Mouse (Mus musculus): ENCODE results near the gene Lrmda.

Gene Lrmda

DNA sequence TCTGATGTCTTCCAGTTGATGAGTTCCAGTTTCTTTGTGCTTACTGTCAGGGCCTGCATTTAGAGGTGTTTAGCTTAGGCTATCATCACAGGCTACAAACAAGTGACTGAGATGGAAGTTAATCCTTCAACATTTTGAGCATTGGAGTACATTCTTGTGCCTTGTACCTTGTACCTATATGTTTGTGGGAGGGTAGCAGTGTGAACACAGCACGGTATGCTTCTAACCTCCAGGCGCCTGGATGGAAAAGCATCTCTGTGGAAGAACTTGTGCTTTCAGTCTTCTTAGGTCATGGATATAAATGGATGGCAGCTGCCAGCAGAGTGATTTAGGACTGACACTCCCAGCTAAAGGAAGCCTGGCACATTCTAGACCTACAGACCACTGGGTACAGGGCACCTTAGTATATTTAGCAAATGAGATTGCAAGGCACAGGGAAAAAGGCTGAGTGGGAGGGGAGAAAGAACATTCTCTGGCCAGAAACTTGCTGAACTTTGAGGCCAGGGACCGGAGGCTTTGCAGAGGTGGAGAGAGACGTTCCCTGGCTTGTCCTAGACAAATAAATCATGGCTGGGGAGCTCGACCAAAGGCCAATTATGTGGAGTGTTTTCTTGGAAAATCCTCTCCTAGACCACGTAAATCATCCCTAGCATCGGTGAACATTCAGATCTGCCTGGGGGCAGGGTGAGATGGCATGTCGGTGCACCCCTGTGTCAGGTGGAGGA lies 607.8 kb downstream of the Lrmda start:
- Histone ChIP-seq H3K27me3 (ENCODE audit: control insufficient read depth, insufficient read depth, low read length, poor library complexity, severe bottlenecking) (no peaks in the 10 kb centered on the region), H3K36me3 (ENCODE audit: control insufficient read depth, insufficient read depth, low read length, poor library complexity, severe bottlenecking) (no peaks in the 10 kb centered on the region)
- DNase-seq (ENCODE audit: low read depth, low spot score): no peak

DNA sequence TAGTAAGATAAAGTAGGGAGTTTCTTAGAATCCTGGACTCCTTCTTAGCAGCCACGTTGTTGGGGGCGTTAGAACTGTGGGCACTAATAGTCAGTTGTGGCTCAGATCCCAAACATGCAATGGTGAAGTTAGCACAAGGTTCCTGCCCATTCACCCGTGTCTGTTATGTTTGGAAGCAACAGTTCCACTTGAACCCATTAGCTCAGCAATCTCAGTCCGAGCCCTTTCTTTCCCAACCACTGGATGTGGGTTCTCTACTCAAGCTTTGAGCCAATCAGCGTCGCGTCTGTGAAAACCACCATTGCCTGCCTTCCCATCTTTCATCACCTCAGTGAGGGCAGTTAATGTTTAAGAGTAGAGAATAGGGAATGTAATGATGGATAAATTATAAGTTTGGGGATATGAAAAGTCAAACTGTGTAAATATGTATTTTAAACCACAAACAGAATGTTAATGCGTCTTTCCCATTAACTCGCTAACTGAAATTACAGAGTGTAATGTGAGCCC lies 610.9 kb downstream of the Lrmda start:
- no peaks in the 10 kb centered on the region for H3K36me3 ChIP-seq (ENCODE audit: control insufficient read depth, insufficient read depth, low read length, poor library complexity, severe bottlenecking)
- DNase-seq (ENCODE audit: low read depth, low spot score): no peak
- no peaks in the 10 kb centered on the region for H3K27me3 ChIP-seq (ENCODE audit: control insufficient read depth, insufficient read depth, low read length, poor library complexity, severe bottlenecking)

DNA sequence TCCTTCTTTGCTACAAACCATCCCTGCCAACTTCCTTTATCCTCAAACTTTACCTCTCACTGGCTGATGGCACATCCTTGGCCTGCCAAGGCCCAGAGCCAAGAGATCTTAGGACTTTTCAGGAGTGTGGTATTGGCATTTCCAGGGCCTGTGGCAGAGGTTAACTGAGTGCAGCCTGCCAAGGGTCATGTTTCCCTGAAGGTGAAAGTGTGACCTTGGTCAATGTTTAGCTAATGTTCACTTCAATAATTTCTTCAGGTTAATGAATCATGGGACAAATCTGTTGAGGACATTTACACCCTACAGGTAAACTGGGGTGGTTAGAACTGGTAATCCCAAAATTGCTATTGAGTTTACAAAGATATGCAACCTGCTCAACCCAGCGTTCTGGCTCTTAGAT lies 614.1 kb downstream of the Lrmda start:
- no peak for DNase-seq (ENCODE audit: low read depth, low spot score)
- H3K27me3 ChIP-seq (ENCODE audit: control insufficient read depth, insufficient read depth, low read length, poor library complexity, severe bottlenecking): no peaks in the 10 kb centered on the region
- H3K36me3 ChIP-seq (ENCODE audit: control insufficient read depth, insufficient read depth, low read length, poor library complexity, severe bottlenecking): no peaks in the 10 kb centered on the region

DNA sequence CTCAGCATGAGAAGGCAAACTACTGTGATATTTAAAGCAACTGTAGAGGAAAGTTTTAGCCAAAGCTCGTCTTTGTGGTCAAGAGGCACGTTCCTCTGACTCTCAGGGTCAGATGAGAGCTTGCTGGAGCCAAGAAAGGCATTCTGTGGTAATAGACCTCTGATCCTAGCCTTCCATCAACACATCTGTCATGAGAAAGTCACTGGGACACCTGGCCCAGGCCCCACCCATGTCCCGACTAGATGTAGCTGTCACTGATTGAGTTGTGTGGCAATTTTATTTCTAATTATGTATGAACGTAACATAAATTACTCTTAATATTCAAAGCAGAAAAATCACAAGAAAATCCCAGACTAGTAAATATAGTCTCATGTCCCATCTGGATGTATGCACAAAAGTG lies 624.0 kb downstream of the Lrmda start:
- Histone ChIP-seq H3K27me3 (ENCODE audit: control insufficient read depth, insufficient read depth, low read length, poor library complexity, severe bottlenecking) (no peaks in the 10 kb centered on the region), H3K36me3 (ENCODE audit: control insufficient read depth, insufficient read depth, low read length, poor library complexity, severe bottlenecking) (no peaks in the 10 kb centered on the region)
- DNase-seq (ENCODE audit: low read depth, low spot score): no peak

DNA sequence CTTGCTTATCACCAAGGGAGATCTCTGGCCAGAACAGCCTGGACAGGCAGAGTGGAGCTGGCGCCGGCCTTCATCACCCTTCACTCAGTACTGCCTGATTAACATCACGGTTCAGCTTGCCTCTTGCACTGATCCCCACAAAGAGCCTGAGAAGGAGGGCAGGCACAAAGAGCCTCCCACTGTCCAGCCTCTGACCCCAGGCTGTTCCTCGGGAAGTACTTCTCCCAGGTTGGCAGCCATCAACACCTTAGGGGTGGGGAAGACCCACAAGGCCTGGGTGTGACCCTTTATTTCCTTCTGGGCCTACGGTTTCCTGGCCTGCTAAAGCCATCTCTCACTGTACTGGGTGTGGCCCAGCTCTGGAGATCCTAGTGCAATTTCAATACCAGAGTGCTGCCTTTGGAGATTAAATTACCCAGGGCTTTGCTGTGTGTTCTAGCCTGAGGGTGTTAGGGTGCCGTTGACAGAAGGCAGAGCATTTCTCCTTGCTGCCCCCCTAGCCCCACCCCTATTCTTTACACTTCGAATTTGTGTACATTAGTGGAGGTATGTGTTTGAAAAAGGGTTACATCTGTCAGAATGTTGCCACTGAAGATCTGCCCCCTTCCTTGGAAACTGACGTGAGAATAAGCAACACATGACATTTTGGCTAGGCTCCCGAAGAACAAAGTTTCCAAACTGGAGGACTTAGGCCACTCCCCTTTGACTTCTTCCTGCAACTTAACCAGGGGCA lies 628.5 kb downstream of the Lrmda start:
- Histone ChIP-seq H3K27me3 (ENCODE audit: control insufficient read depth, insufficient read depth, low read length, poor library complexity, severe bottlenecking) (no peaks in the 10 kb centered on the region), H3K36me3 (ENCODE audit: control insufficient read depth, insufficient read depth, low read length, poor library complexity, severe bottlenecking) (no peaks in the 10 kb centered on the region)
- DNase-seq (ENCODE audit: low read depth, low spot score): no peak

DNA sequence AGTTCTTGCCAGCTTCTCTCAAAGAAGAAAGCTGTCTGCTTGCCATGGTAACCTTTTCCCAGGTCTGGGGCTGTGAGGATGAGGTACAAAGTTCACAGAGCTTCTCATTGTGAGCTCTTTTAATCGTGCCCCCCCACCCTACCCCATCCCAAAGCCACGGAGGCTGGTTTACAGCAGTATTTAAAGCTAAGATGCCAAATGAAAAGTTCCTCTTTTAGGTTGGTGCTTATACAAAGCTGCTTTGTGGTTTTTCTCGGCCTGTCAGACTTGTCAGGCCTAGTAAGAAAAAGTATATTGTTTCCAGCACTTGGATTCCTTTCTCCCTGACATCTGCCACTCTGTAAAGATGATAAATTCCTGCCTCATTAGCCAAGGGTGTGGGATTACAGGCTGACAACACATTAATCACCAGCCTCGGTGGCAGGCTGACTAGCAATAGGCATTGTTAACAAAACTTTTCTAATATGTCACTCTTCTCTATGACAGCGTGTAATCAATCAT lies 629.9 kb downstream of the Lrmda start:
- H3K27me3 ChIP-seq (ENCODE audit: control insufficient read depth, insufficient read depth, low read length, poor library complexity, severe bottlenecking): no peaks in the 10 kb centered on the region
- no peaks in the 10 kb centered on the region for H3K36me3 ChIP-seq (ENCODE audit: control insufficient read depth, insufficient read depth, low read length, poor library complexity, severe bottlenecking)
- no peak for DNase-seq (ENCODE audit: low read depth, low spot score)

DNA sequence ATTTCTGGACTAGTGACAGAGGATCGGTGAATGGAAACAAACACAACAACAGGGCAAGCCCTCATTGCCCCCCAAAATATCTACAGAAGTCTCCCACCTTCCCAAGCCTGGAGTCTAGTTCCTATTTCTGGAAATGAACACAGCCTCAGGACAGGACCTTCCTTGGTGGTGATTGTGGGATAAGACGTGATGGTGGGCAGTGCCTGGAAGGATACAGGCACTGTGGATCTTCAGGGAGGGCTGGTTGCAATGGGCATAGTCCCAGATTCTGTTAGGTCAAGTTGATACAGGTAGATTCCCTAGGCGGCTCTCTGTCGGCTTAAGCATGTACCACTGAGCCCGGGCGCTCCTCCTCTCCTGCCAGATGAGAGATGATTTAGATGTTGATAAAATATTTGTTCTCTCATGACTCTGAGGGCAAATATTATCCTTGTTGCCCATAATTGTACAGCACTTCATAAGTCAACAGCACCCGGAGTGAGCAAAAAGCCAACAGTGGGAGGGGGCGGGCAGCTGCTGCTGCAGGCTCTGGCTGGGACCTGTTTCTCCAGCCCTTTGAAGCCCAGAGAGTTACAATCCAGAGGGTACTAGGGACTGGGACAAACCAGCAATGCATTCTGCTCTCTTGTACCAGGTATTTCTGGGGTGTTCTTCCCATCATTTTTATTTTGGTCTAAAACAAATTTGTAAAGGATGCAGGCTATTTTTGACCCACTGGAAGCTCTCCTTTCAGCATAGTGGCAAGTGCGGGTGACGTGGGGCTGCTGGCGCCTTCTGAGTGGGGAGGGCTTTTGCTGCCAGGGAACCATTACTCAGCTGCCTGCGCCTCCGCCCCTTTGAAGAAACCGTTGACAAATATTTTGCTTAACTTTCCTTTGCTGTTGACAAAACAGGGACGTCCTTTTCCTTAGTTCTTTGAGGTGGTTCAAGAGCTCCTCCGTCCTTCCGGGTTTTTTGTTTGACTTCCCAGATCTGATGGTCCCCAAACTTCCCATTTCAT lies 630.8 kb downstream of the Lrmda start:
- Histone ChIP-seq H3K27me3 (ENCODE audit: control insufficient read depth, insufficient read depth, low read length, poor library complexity, severe bottlenecking) (no peaks in the 10 kb centered on the region), H3K36me3 (ENCODE audit: control insufficient read depth, insufficient read depth, low read length, poor library complexity, severe bottlenecking) (no peaks in the 10 kb centered on the region)
- no peak for DNase-seq (ENCODE audit: low read depth, low spot score)

DNA sequence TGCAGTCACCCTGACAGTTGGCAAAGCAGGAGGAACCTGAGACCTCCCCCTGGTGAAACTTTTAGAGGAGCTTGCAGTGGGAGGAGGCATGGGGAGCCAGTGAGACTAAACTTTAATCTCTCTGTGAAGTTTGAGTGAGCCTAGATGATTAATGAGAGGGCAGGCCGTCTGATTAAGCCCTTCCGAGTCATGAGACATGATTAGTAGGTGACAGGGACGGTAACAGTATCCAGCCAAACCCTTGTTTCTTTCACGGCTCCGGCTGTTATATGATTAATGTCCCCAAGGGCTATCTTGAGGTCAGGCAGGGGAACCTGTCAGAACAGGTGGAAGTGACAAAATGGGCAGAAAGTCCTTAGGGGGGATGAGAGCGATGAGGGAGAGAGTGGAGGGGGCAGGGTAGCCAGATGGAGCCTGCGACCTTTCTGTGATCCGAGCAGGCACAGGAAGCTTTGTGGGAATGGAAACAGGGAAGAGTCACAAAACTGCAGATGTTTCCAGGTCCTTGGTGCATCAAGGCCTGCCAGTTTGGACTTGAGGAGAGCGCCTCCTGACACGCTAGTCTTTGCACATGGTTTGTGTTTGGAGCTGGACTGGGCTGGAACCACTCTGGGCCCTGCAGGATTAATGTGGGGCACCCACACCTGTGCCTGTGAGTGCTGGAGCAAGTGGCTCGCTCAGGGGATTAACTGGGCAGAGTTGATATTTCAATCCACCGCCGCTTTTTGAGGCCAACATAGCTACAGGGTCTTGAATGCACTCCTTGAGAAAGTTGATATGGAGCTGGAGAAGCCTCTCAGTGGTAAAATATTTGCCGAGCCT lies 631.8 kb downstream of the Lrmda start:
- Histone ChIP-seq H3K36me3 (ENCODE audit: control insufficient read depth, insufficient read depth, low read length, poor library complexity, severe bottlenecking) (no peaks in the 10 kb centered on the region), H3K27me3 (ENCODE audit: control insufficient read depth, insufficient read depth, low read length, poor library complexity, severe bottlenecking) (no peaks in the 10 kb centered on the region)
- no peak for DNase-seq (ENCODE audit: low read depth, low spot score)

DNA sequence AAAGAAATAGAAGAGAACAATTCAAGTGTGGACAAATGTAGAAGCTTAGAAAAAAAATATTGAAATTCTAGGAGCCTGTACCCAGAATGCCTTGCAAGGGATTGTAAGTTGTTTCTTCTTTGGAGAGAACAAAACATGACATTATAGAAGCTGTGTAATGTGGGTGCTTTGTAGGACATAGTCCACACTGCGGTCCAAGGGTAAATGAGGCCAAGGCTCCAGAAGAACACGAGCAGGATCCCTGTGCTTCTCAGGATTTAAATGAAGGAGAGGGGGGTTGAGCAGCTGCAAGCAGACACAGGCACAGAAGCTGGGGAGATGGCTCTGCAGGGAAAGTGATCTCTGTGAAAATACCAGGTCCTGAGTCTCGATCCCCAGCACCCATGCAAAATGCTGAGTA lies 643.0 kb downstream of the Lrmda start:
- DNase-seq (ENCODE audit: low read depth, low spot score): no peak
- Histone ChIP-seq H3K36me3 (ENCODE audit: control insufficient read depth, insufficient read depth, low read length, poor library complexity, severe bottlenecking) (no peaks in the 10 kb centered on the region), H3K27me3 (ENCODE audit: control insufficient read depth, insufficient read depth, low read length, poor library complexity, severe bottlenecking) (no peaks in the 10 kb centered on the region)

DNA sequence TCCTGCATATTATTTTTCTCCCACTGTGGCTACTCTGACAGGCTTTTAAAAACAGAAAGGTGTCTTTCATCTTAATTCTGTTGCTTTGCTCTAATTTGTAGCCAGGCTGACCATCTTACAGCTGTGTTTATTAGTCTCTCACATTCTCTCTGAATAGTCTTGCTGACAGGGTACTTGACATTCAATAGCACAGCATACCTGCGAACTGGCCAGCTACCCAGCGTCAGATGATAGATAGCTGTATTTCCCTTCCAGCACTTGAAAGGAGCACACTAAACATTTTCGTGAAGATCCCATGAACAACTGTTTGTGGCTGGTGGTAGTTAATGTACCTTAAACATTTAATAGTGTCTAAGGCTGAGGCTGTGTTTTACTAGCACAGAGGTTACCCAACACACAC lies 646.9 kb downstream of the Lrmda start:
- Histone ChIP-seq H3K36me3 (ENCODE audit: control insufficient read depth, insufficient read depth, low read length, poor library complexity, severe bottlenecking) (no peaks in the 10 kb centered on the region), H3K27me3 (ENCODE audit: control insufficient read depth, insufficient read depth, low read length, poor library complexity, severe bottlenecking) (no peaks in the 10 kb centered on the region)
- DNase-seq (ENCODE audit: low read depth, low spot score): no peak

DNA sequence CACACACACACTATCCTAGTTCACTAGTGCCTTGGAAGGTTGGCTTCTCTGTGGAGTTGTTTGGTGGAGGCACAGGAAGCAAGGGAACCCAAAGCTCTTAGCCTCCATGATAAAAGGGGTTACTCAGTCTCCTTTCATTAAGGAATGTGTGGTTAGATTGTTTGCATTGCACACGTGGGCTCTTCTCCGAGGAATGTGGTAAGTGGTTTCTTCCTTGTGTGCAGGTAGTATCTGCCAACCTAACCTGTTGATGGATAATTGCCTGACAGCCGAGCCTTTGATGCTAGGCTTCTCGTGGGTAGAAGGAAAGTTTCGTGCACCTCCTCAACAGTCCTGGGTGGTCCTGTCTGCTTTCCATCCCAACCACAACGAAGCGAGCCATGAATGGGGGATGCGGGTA lies 648.8 kb downstream of the Lrmda start:
- no peaks in the 10 kb centered on the region for H3K27me3 ChIP-seq (ENCODE audit: control insufficient read depth, insufficient read depth, low read length, poor library complexity, severe bottlenecking)
- H3K36me3 ChIP-seq (ENCODE audit: control insufficient read depth, insufficient read depth, low read length, poor library complexity, severe bottlenecking): no peaks in the 10 kb centered on the region
- DNase-seq (ENCODE audit: low read depth, low spot score): no peak

DNA sequence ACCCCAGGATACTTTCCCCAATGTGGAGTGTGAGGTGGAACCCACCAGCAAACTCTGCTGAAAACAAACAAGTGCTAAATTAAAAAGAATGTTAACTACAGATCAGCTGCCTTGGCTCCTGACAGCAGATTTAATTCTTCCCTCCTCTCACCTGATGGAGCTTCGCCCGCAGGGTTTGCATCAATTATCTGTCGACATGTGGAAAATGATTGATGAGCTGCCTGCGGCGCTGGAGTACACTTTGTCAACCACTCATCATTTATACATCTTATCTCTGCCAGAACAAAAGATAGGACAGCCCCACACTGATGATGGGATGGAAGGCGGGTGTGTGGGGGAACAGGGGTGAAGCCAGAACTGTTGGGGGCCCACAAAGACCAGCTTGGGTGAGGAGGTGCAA lies 649.2 kb downstream of the Lrmda start:
- H3K36me3 ChIP-seq (ENCODE audit: control insufficient read depth, insufficient read depth, low read length, poor library complexity, severe bottlenecking): no peaks in the 10 kb centered on the region
- DNase-seq (ENCODE audit: low read depth, low spot score): no peak
- H3K27me3 ChIP-seq (ENCODE audit: control insufficient read depth, insufficient read depth, low read length, poor library complexity, severe bottlenecking): no peaks in the 10 kb centered on the region

DNA sequence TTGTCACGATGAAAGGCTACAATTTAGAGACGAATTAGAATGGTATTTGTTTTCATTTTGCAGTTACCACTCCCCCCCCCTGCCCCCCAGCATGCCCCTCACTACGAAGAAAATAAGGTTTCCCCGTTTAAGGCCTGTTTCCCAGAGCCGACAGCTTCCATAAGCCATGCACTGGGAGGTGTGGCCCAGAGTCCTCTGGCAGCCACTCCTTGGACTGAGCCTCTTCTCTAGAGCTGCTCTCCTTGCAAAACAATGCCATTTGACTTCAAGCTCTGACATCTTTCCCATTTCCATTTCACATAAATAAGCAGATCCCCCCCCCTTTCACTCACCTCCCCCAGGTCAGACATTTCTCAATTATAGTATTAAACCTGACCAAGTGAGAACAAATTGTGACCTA lies 654.1 kb downstream of the Lrmda start:
- no peak for DNase-seq (ENCODE audit: low read depth, low spot score)
- H3K27me3 ChIP-seq (ENCODE audit: control insufficient read depth, insufficient read depth, low read length, poor library complexity, severe bottlenecking): no peaks in the 10 kb centered on the region
- no peaks in the 10 kb centered on the region for H3K36me3 ChIP-seq (ENCODE audit: control insufficient read depth, insufficient read depth, low read length, poor library complexity, severe bottlenecking)

Data from splenic B cell, adult 2 months (primary cell).